Mouse (Mus musculus) right cerebral cortex, postnatal 10 days (tissue): ENCODE data around the gene B9d1.

Experiments
- DNase-seq, 2 experiments: peaks; one replicate each; pipeline ENCODE4 v3.0.0; 2021; ENCODE audit warnings: low spot score in 2 of 2

Gene B9d1

GRCm38 (mm10) chr11:61504713-61505257 lies at the start of gene B9d1:
B9d1 (plus strand) TSS chr11:61505144.
- peak; percentile 97 for DNase-seq

- no peak for DNase-seq
Observed at GRCm38 (mm10) chr11:61464071-61464470, 40.9 kb upstream of the B9d1 start.

- no peak for DNase-seq
Observed at GRCm38 (mm10) chr11:61465422-61465821, 39.5 kb upstream of the B9d1 start.

- no peak for DNase-seq
Observed at GRCm38 (mm10) chr11:61468534-61468933, 36.4 kb upstream of the B9d1 start.

- DNase-seq = no peak
Observed at GRCm38 (mm10) chr11:61469317-61469917, 35.5 kb upstream of the B9d1 start.

GRCm38 (mm10) chr11:61470880-61471279 lies 34.1 kb upstream of the B9d1 start:
- DNase-seq = no peak

- DNase-seq = no peak
Observed at GRCm38 (mm10) chr11:61473630-61474029, 31.3 kb upstream of the B9d1 start.

GRCm38 (mm10) chr11:61476786-61477382 lies 28.1 kb upstream of the B9d1 start:
- peak; percentile 49 to 50 for DNase-seq

- peak in 1 of 2 experiments; percentile 25 for DNase-seq
Observed at GRCm38 (mm10) chr11:61477566-61478508, 27.1 kb upstream of the B9d1 start.

GRCm38 (mm10) chr11:61478788-61479187 lies 26.2 kb upstream of the B9d1 start:
- no peak for DNase-seq

- DNase-seq = peak in 1 of 2 experiments; percentile 45
Observed at GRCm38 (mm10) chr11:61481239-61482090, 23.5 kb upstream of the B9d1 start.

- peak in 1 of 2 experiments; percentile 30 for DNase-seq
Observed at GRCm38 (mm10) chr11:61483226-61483845, 21.6 kb upstream of the B9d1 start.

- peak in 1 of 2 experiments; percentile 35 for DNase-seq
Observed at GRCm38 (mm10) chr11:61484256-61484612, 20.7 kb upstream of the B9d1 start.

GRCm38 (mm10) chr11:61484613-61485540 lies 20.1 kb upstream of the B9d1 start, which contains the start of gene Mfap4:
Mfap4 (plus strand) TSS chr11:61485431.
- peak; percentile 84 to 88 for DNase-seq

GRCm38 (mm10) chr11:61485541-61486457 lies 19.1 kb upstream of the B9d1 start:
- no peak for DNase-seq

GRCm38 (mm10) chr11:61486458-61487219 lies 18.3 kb upstream of the B9d1 start:
- DNase-seq = no peak

GRCm38 (mm10) chr11:61487401-61487800 lies 17.5 kb upstream of the B9d1 start:
- peak; percentile 72 to 75 for DNase-seq

GRCm38 (mm10) chr11:61487936-61488335 lies 17.0 kb upstream of the B9d1 start:
- no peak for DNase-seq
